Mouse (Mus musculus): Measurements from ENCODE around the gene Slc6a11.

GRCm38 (mm10) chr6:114245665-114246064 is 114.6 kb downstream of the Slc6a11 start:
- TF ChIP-seq CTCF (IDR thresholded peaks at IDR 0.05; ENCODE audit: low read depth) (no peak), EP300 (IDR thresholded peaks at IDR 0.05; ENCODE audit: low read depth) (no peak)
